Mouse (Mus musculus): ENCODE results near the gene D6Ertd527e.
"Not testable (repeated sequence)": the region's sequence is repeated elsewhere in the genome, so short reads cannot be mapped to it uniquely, and the experiment has no call there.

The D6Ertd527e gene

GRCm38 (mm10) chr6:87104123-87104796 is at the start of gene D6Ertd527e:
Gene D6Ertd527e (plus strand): TSS chr6:87104746.
- no peak for DNase-seq

GRCm38 (mm10) chr6:87059754-87060153 is 44.8 kb upstream of the D6Ertd527e start:
- no peak for DNase-seq

- no peak for DNase-seq
Observed at GRCm38 (mm10) chr6:87063586-87063985, 41.0 kb upstream of the D6Ertd527e start.

- DNase-seq: no peak
Observed at GRCm38 (mm10) chr6:87068209-87068608, 36.3 kb upstream of the D6Ertd527e start.

- no peak for DNase-seq
Observed at GRCm38 (mm10) chr6:87069195-87069900, 35.2 kb upstream of the D6Ertd527e start.

- DNase-seq: no peak
Observed at GRCm38 (mm10) chr6:87070641-87071040, 33.9 kb upstream of the D6Ertd527e start.

- DNase-seq: no peak
Observed at GRCm38 (mm10) chr6:87072759-87073158, 31.8 kb upstream of the D6Ertd527e start.

GRCm38 (mm10) chr6:87075092-87075685 is 29.4 kb upstream of the D6Ertd527e start:
- DNase-seq: no peak

GRCm38 (mm10) chr6:87079457-87079856 is 25.1 kb upstream of the D6Ertd527e start:
- DNase-seq: no peak

- DNase-seq: no peak
Observed at GRCm38 (mm10) chr6:87085026-87085425, 19.5 kb upstream of the D6Ertd527e start.

- DNase-seq: no peak
Observed at GRCm38 (mm10) chr6:87088356-87088755, 16.2 kb upstream of the D6Ertd527e start.

GRCm38 (mm10) chr6:87090877-87091276 is 13.7 kb upstream of the D6Ertd527e start:
- no peak for DNase-seq

GRCm38 (mm10) chr6:87092476-87092875 is 12.1 kb upstream of the D6Ertd527e start:
- DNase-seq: no peak

- DNase-seq: not testable (repeated sequence)
Observed at GRCm38 (mm10) chr6:87093631-87094030, 10.9 kb upstream of the D6Ertd527e start.

- no peak for DNase-seq
Observed at GRCm38 (mm10) chr6:87099261-87099660, 5.3 kb upstream of the D6Ertd527e start.

GRCm38 (mm10) chr6:87099671-87100296 is 4.8 kb upstream of the D6Ertd527e start:
- no peak for DNase-seq

GRCm38 (mm10) chr6:87100297-87101020 is 4.1 kb upstream of the D6Ertd527e start:
- no peak for DNase-seq

- DNase-seq: peak; percentile 88
Observed at GRCm38 (mm10) chr6:87101281-87101954, 3.1 kb upstream of the D6Ertd527e start.

- DNase-seq: no peak
Observed at GRCm38 (mm10) chr6:87101955-87102353, 2.6 kb upstream of the D6Ertd527e start.

GRCm38 (mm10) chr6:87102421-87102911 is 2.1 kb upstream of the D6Ertd527e start:
- no peak for DNase-seq

- no peak for DNase-seq
Observed at GRCm38 (mm10) chr6:87103314-87103713, 1.2 kb upstream of the D6Ertd527e start.

- no peak for DNase-seq
Observed at GRCm38 (mm10) chr6:87111493-87111892, 6.9 kb downstream of the D6Ertd527e start.

Data from layer of hippocampus, adult 9-11 months (tissue).